Mouse (Mus musculus) right cerebral cortex, postnatal 10 days (tissue): ENCODE results near the gene Mrpl52.
A peak's percentile ranks its signal among the peaks of the same experiment; 100 is the strongest.

ENCODE experiments used
- DNase-seq, 2 experiments: peaks; one replicate each; pipeline ENCODE4 v3.0.0; 2021; ENCODE audit warnings: low spot score in 2 of 2

Gene Mrpl52

DNA sequence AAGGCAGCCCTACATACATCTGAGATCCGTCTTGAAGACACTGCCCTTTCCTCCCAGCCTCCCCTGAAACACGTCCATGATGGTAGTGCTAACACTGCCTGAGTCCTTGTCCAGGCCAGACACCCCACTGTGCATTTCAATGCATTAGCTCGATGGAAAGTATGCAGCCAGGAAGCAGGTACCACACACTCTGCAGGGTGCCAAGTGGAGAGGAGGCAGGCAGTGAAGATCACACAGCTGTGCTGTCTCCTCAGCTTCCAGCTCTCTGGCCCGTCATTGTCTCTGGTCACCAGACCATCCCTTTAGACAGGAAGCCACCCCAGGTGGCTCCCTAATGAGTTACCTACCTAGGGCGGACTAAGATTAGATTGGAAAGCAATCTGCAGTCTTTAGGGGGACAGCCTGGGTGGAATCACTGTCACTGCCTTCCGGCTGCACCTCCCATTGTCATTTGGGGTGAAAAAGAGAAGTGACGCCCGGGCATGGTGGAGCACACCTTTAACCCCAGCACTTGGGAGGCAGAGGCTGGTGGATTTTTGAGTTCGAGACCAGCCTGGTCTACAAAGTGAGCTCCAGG is 14.6 kb upstream of the Mrpl52 start:
- DNase-seq: no peak

DNA sequence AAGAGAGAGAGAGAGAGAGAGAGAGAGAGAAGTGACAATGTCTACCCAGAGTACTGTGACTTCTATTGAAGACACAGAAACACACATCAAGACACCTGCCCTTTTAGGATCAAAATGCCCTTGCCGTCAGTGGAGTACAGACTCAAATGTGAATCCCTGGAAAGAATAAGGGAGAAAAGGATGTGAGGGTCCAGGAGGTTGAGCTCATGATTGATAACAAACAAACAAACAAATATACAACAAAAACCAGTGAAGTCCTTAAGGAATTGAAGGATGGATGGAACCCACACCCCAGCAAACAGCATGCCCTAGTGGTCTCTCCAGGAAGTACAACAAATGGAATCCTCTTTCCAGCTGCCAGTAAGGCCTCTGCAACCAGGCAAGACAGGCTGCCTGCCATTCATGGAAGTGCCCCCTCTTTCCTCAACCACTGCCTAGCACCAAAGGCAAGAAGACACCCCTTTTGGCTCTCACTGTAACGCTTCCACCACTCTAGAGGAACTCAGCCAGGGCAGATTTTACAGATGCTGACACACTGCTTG is 14.0 kb upstream of the Mrpl52 start:
- DNase-seq: peak in 1 of 2 experiments; percentile 56

DNA sequence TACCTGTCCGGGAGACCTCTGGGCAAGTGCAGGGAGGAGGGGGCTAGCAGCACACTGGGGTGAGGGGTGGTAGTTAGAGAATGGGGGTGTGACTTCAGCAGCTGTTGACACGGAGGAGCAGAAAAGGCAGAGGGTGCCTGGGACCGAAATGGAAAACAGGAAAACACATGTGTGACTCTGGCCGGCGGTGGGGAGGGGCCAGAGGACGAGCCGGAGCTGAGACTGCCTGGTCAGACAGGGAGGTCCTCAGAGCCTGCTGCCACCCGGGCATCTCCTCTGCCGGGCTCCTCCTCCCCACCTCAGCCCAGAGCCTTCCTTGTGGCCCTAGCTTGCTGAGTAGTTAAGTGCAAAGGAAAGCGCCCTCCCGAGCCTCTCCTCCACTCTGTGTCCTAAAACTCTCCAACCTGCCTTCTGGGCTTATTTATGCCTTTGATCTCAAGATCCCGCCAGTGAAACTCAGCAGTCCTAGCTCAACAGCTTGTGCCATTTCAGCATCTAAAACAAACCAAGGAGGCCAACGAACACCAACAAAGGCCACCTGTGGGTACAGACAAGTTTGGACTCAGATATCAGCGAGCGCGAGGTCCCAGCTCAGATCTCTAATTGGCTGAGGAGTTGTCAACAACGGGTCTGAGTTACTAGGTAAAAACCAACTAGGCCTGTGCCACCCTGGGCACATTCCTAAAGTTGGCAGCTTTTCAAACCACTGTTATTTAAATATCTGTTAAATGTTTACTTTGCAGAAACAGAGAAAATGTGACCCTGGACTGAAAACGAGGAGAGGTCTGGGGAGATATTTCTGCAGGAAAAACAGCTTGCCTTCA is 12.6 kb upstream of the Mrpl52 start:
- peak in 1 of 2 experiments; percentile 36 for DNase-seq

DNA sequence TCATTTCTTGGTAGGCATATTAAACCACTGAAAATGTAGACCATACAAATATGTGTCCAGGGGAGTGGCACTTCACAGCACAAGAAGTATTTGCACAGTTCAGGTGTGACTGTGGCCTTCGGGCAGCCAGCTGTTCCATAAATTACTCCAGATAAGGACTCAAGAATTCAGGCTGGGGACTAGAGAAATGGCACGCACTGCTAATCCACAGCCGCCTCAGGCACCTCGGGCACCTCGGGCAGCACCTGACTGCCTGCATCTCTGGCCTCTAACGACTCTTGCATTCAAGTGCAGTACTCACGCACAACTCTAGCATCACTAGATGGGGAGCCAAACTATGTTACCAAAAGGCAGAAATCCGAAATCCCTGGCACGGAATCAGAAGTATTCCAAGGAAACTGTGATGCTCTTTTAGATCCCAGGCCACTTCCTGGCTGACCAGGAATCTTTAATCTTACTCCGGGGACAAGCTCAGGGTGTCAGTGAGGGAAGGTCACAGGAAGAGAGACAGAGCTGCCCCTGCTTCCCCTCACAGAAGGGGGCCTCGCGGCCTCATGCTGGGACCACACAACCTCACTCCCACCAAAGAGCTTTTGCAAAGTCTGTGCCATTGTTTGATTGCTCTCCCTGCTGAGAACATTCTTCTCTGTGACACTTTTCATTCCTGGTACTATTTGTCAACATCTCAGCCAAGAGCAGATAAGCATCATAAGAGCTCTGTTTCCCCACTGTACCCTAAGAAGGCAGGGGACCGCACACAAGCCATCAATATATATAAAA is 11.3 kb upstream of the Mrpl52 start:
- no peak for DNase-seq

DNA sequence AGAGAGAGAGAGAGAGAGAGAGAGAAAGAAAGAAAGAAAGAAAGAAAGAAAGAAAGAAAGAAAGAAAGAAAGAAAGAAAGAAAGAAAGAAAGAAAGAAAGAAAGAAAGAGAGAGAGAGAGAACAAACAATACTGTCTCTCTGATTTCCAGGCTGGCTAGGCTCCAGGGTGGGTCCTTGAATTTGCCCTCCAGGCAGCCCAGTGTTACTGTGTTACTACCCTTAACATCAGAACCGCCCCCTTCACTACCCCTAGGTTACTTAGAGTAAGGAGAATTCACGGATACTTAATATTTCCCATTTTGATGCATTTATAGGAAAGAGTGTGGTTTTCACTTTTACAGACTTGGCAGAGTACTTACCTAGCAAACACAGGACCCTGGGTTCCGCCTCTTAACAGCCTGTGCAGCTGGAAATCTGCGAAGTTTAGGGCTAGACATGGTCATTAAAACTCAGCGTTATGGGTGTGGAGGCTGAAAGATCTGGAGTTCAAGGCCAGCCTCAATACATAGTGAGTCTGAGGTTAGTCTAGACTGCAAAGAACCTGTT is 10.4 kb upstream of the Mrpl52 start:
- no peak for DNase-seq

DNA sequence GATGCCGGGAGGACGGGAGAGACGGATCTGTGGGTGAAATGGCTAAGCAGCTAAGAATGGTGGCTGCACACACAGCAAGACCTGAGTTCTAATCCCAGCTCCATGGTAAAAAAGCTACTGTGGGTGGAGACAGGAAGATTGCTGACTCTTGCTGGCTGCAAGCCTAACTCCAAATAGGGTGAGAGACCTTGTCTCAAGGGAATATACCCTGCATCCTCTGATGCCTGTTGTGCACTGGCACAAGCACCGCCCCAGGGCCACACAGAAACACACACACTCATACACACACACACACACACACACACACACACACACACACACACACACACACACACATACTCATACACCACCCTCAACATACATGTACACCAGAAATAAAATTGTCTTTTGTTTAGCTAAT is 9.9 kb upstream of the Mrpl52 start:
- no peak for DNase-seq

DNA sequence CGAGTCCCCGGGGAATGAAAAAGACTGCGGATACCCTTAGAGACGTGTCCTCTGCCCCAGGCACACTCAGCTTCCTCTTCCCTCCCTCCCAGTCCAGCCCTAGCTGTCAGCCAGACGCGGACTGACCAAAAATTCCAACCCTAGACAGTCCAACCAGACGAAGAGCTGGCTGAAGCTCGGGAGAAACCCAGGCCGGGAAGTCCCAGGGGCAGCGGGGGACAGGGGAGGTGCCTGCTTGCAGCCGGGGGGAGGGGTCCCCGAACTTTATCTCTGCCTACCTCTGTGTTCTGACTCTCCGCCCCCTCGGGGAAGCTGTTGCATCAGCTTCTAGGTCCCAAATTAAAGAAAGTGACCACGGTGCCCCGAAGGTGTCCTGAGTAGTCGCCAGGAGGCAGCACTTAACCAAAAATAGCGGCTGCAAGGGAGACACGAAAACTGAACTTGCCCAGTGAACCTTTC is 9.1 kb upstream of the Mrpl52 start, which contains the start of gene Slc7a7:
Gene Slc7a7 (minus strand): TSS at position 158 of the 459 bp plus-strand sequence.
- no peak for DNase-seq

DNA sequence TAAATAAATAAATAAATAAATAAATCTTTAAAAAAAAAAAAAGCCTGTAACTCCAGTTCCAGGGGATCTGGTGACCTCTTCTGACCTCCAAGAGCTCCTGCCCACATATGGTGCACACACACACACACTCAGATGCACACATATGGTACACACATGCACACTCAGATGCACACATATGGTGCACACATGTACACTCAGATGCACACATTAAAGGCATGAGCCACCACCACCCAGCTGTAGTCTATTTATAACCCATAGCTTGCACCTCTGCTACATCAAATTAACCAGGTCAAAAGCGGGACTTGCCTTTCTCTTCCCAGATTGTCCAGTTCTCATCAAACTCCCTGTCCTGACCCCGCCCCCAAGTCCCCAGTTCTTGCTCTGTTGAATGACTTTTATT is 5.7 kb upstream of the Mrpl52 start:
- no peak for DNase-seq

DNA sequence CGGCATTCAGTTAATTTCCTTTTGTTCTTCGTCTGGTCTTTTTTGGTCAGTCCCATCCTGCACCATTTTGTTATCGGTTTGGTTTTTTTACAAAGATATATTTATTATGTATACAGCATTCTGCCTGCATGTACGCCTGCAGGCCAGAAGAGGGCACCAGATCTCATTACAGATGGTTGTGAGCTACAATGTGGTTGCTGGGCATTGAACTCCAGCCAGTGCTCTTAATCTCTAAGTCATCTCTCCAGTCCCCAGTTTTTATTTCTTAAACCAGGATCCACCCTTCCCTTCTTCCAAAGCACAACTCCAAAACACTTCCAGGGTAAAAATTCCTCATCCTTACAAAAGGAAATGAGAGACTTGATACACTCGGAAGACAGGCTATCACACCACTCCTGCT is 3.3 kb upstream of the Mrpl52 start:
- DNase-seq: no peak

DNA sequence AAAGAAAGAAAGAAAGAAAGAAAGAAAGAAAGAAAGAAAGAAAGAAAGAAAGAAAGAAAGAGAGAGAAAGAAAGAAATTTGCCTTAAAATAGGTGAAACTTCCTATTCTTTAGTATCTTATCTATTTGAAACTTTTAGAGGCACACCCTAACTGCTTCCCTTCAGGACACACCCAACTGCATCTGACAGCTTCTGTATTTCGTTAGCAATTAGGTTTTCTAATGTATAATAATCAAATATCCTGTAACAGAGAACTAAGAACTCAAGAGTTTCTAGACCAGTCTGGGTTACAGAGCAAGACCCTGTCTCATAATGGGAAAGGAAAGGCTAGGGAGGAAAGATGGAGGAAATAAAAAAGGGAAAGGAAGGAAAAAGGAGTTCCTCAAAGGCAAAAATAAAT is 2.1 kb upstream of the Mrpl52 start:
- no peak for DNase-seq

DNA sequence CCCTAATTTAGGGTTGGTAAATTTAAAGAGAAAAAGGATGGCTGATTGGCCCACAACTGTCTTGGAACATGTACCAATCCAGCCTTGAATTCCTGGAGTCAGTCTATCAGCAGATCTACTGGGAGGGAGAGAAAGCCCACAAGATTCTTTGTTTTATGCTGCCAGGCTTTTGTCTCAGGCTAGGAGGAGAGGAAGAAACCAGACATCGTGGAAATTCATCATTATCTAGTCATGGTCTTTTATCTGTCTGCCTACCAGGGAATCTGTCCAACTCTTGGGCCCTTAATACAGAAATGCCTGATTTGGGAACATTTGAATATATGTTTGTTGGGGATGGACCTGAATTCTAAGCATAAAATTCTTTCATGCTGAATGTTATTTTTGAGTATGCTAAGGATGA is 1.2 kb upstream of the Mrpl52 start:
- no peak for DNase-seq

DNA sequence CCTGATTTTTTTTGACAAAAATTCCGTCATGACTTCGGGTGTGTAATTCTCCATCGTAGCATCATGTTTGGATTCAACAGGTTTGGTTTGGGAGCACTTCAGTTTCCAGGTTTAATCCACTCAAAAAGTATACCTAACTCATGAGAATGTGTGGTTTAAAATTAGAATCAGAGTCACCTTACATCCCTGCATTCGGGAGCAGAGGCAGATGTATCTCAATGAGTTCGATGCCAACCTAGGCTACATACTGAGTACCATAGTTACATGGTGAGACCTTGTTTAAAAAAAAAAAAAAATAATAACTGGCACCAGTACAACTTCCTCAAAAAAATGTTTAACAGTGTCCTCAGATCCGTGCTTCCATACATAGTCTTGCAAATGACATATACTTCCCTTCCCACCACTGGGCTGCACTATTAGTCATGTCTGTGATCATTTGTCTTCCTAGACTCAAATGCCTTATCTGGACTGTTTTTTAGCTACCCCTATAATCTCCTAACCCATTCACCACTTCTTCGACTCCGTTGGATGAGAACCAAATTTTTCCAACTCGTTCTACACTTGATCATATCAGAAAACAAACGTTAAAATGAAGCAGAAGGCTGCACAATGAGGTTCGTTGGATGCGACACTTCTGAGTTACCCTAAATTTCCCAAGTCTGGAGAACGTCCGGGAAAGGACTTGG is 563 bp upstream of the Mrpl52 start:
- no peak for DNase-seq

DNA sequence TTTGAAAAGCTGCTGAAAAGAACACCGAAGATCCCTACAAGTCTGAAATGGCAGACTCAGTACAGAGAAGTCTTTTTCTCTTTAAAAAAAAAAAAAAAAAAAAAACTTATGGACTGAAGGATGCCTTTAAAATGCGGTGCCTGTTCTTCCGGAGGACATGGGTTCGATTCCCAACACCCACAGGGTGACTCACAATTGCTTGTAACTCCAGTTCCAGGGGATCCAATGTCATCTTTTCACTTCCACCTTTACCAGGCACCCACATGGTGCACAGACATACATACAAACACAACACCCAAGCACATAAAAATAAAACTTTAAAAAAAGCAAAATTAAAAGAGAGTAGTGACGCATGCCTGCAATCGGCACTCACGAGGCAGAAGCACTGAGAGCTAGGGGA is 987 bp downstream of the Mrpl52 start:
- no peak for DNase-seq

DNA sequence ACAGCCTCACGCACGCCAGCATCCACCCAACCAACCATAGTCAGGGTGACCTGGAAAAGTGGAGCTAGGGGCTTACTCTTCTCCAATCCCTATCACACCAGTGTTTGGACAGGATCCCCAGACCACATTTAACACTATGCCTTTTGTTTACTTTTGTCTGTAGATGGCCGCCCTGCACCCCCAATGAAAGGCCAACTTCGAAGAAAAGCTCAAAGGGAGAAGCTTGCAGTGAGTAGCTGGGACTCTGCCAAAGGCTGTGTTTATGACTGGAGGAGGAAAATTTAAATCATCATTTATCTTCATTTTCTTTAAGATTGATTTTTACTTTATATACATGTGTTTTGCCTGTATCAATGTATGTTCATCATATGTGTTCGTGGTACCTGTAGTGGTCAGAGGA is 1.7 kb downstream of the Mrpl52 start:
- DNase-seq: no peak

DNA sequence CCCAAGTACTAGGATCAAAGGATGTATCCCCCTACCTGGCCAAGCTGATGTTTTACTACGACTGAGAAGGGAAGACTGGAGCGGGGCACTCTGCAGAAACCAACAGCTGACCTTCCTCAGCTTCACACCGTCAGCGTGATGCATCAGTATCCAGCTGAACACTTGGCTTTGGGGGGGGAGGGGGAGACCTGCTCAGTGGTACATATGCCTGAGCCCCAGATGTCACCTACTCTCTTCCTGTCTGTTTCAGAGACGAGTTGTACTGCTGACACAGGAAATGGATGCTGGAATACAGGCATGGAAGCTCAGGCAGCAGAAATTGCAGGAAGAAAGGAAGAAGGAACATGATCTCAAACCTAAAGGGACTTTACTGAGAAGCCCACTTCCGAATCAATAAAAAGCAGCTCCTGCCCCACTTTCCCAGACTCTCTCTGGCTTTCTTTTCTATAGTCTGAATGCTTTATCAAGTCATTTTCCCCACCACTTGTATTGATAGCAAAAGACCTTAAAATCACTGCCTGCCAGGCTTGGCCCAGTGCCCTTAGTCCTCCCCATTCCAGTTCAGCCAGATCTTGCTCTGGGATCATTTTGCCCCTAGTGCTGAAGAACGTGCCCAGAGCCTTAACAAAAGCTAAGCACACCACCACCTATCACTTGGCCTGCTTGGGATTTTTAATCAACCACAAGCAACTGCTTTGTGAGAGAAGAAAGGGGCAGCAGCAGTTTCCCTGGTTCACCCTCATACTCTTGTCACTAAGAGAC is 2.8 kb downstream of the Mrpl52 start:
- no peak for DNase-seq

DNA sequence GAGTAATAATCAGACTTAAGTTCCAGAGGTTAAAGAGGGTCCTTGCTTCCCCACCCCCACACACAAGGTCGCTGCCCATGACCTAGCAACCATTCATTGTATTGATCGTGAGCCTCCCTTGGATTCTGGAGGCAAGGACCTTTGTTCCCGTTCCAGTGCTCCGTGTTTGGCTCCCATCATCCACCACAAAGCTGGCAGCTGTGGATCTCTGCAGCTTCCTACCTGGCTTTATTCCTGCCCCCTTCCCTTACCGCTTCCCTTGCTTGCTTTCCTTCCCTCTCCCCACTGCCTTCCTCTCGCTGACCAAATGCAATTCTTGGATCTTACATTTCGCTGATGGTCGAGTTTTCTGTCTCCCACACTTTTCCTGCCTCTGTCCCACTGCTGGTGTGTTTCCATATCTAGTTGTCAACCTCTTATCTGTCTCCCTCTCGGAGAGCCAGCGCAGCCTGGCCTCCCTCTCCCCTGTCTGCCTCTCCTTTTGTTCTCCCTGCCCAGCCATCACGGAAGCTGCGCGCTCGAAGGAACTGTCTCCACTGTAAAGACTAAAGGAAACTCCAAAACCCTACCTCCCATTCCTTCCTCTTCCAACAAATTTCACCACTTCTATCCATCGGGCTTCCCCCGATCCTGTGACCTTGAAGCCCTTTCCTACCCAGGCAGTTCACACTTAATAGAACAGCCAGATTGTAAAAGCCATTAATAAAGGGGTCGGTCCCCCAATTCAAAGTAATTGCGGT is 3.9 kb downstream of the Mrpl52 start:
- DNase-seq: no peak

DNA sequence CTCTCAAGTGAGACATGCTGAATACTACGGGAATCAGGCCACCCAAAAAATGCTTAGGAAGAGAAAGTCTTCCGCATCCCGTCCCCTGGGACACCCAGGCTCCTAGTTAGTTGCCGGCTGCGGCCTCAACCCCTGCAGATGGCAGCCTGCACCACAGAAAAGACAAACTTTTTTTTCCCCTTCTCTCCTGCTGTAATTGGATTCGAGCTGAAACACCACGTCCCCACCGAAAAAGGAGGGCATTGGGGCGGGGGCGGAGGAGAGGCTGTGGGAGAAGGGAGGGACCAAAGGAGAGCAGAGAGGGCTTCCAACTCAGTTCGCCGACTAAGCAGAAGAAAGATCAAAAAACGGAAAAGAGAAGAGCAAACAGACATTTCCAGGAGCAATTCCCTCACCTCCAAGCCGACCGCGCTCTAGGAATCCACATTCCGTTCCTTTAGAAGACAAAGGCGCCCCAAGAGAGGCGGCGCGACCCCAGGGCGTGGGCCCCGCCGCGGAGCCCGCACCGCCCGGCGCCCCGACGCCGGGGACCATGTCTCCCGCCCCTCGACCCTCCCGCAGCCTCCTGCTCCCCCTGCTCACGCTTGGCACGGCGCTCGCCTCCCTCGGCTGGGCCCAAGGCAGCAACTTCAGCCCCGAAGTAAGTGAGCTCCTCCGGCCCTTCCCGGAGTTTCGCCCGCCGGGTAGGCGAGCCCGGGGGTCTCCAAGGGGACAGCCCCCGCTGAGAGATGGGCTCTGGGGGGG is 4.8 kb downstream of the Mrpl52 start, which contains the start of gene Mmp14:
Gene Mmp14 (plus strand): TSS at position 279 of the 744 bp plus-strand sequence.
- DNase-seq: peak; percentile 78 to 79

DNA sequence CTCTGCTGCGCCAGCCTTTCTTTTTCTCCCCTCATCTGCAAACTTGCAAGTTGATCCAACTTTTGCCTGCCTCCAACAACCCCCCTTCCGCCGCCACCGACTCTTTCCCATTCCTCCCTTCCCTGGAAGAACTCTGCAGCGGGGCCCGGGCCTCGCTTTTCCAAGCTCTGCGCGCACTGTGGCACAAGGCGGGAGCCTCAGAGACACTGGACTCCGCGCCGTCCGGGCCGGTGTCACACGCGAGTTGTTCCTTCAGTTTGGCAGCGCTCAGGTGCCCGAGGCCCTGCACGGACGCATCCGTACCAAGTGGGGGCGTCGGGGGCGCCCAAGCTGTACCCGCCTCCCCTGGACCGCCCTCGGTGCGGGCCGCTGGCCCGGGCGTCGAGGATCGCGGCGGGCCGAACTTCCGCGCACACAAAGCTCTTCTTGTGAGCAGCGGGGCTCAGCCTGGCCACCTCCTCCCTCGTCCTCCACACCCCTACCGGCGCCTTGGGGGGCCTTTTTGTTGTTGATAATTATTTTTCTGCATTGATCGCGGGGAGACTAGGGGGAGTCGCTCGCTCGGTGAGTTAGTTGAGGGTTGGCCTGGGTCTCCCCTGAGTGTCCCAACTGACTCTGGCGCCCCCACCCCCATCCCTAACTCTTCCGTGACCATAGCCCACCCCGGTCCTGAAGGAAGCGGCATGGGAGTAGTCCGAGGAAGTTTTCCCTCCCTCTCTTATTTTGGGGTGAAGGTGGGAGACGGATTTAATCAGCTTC is 5.5 kb downstream of the Mrpl52 start:
- peak in 1 of 2 experiments; percentile 43 for DNase-seq
